Comparison of ENCODE assay signal across 9 mouse cellular contexts in the genomic region with DNA sequence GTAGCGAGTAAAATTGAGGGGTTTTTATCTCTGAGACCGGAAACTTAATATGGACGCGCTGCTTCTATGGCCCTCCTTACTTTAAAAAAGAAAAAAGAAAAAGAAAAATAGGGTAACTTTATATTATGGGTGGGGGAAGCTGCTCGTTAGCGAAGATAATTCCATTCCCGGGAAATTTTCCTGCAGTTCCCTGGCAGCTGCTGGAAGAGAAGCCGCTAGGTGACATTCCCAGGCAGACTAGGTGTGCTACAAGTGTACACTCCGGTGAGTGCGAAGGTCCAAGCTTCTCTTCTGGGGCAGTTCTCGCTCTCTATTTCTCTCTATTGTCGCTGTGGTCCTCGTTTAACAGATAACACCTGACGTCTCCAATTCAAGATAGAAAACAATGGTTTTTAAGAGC. TPM values are rescaled to one million over a fixed set of nuclear protein-coding genes. Genes with fewer than 3 reads are reported as not detected.
DNase-seq lines count a peak whose midpoint lies in the region; ATAC-seq and TF ChIP-seq lines count a peak whose summit lies in the region.
"Had no signal": no experiment of that assay in that cellular context is flagged by ENCODE, and none has a peak within 500 bp of the region (broad histone marks: within the 10 kb centered on the region; RNA-seq: fewer than 3 reads in every experiment).

No protein-coding gene starts in this region.

- H3K4me3 ChIP-seq in embryonic facial prominence, embryonic 13.5 days: peak overlapping the region; percentile 77
- peak overlapping the region; percentile 57 for H3K4me3 ChIP-seq in intestine, embryonic 15.5 days (replicated peaks)
- peak overlapping the region; percentile 86 for H3K4me3 ChIP-seq in myocyte

- H3K9me3 ChIP-seq in embryonic facial prominence, embryonic 13.5 days: no peaks in the 10 kb centered on the region
- no peaks in the 10 kb centered on the region for H3K9me3 ChIP-seq in intestine, embryonic 15.5 days

- peak overlapping the region; percentile 59 for H3ac ChIP-seq in myocyte (ENCODE audit: control insufficient read depth, insufficient read length)

- WGBS in embryonic facial prominence, embryonic 13.5 days: 3% methylated on average over 14 of the region's 14 CpGs
- WGBS in intestine, embryonic 15.5 days: 6% methylated on average over 14 of the region's 14 CpGs

- H3K9ac ChIP-seq in embryonic facial prominence, embryonic 13.5 days: peak overlapping the region; percentile 83
- H3K9ac ChIP-seq in intestine, embryonic 15.5 days: 0 out of 2 replicates have a peak overlapping the region, but pooled peaks have one; percentile 51

- no peaks in the 10 kb centered on the region for H3K27me3 ChIP-seq in embryonic facial prominence, embryonic 13.5 days
- no peaks in the 10 kb centered on the region; the same call in 1 of the 2 replicates for H3K27me3 ChIP-seq in intestine, embryonic 15.5 days (replicated peaks)
- H3K27me3 ChIP-seq in myocyte (ENCODE audit: control insufficient read depth, insufficient read depth, insufficient read length): no peaks in the 10 kb centered on the region

- TF ChIP-seq POLR2A in myocyte (IDR thresholded peaks at IDR 0.05; ENCODE audit: insufficient read length, low read depth): no peak

- peak; percentile 8 for DNase-seq in kidney, adult 9 months
- DNase-seq in kidney, postnatal 36 days: no peak
- no peak for DNase-seq in thymus, postnatal 4 days
- no peak for DNase-seq in T-cell, adult 2 months (ENCODE audit: low spot score)
- no peak for DNase-seq in embryo, embryonic 10.5 days (ENCODE audit: low spot score)
- DNase-seq: cerebellum, adult 11-12 months had no signal

- ATAC-seq in embryonic facial prominence, embryonic 13.5 days (ENCODE audit: insufficient number of reproducible peaks, insufficient read depth, low FRiP score, low TSS enrichment, low read depth): no peak
- ATAC-seq in intestine, embryonic 15.5 days: no peak

- H3K36me3 ChIP-seq in embryonic facial prominence, embryonic 13.5 days: no peaks in the 10 kb centered on the region
- H3K36me3 ChIP-seq in intestine, embryonic 15.5 days: no peaks in the 10 kb centered on the region
- no peaks in the 10 kb centered on the region for H3K36me3 ChIP-seq in myocyte (ENCODE audit: control insufficient read depth, insufficient read depth)

- H3K79me2 ChIP-seq in myocyte (ENCODE audit: control insufficient read depth, insufficient read depth): peaks cover 49% of the 10 kb centered on the region

- peaks cover 48% of the 10 kb centered on the region for H3K4me1 ChIP-seq in embryonic facial prominence, embryonic 13.5 days
- peaks cover 2% of the 10 kb centered on the region; the same call in 1 of the 2 replicates for H3K4me1 ChIP-seq in intestine, embryonic 15.5 days (replicated peaks)

- H3K27ac ChIP-seq in embryonic facial prominence, embryonic 13.5 days: peak overlapping the region; percentile 83; the same call in 1 of the 2 replicates
- no peak overlapping the region for H3K27ac ChIP-seq in intestine, embryonic 15.5 days

- H3K4me2 ChIP-seq in embryonic facial prominence, embryonic 13.5 days: peak overlapping the region; percentile 79
- H3K4me2 ChIP-seq in intestine, embryonic 15.5 days (replicated peaks): peak overlapping the region; percentile 93
- peak overlapping the region; percentile 96 for H3K4me2 ChIP-seq in myocyte (ENCODE audit: low read depth)

TF ChIP-seq in myocyte, 11 proteins besides CTCF, POLR2A, EP300 and RAD21:
- TF ChIP-seq MYOD1 (IDR thresholded peaks at IDR 0.05; ENCODE audit: control insufficient read depth in 1 of 3, insufficient read length in 2 of 3, low read depth in 2 of 3) (no peak), MAX (IDR thresholded peaks at IDR 0.05; ENCODE audit: low read depth) (no peak), REST (IDR thresholded peaks at IDR 0.05; ENCODE audit: insufficient read depth, insufficient read length) (no peak), TCF3 (IDR thresholded peaks at IDR 0.05; ENCODE audit: insufficient read length, low read depth) (no peak), TCF12 (IDR thresholded peaks at IDR 0.05; ENCODE audit: insufficient read depth, poor library complexity, severe bottlenecking) (no peak), SRF (IDR thresholded peaks at IDR 0.05; ENCODE audit: control insufficient read depth, insufficient read length, low read depth) (no peak), CEBPB (IDR thresholded peaks at IDR 0.05; ENCODE audit: insufficient read depth, poor library complexity, severe bottlenecking) (no peak), E2F4 (IDR thresholded peaks at IDR 0.05; ENCODE audit: insufficient read depth) (no peak), USF1 (IDR thresholded peaks at IDR 0.05; ENCODE audit: low read depth) (no peak)

RNA-seq across cellular contexts. Expression of gene Tiam2, which starts 1.0 kb away (rescaled TPM):
- polyA plus RNA-seq in embryonic facial prominence, embryonic 13.5 days (2015; fragmentation: Nextera tagmentation; extraction: Ambion mirVana): 25.2 and 31.8 TPM in 2 replicates
- polyA plus RNA-seq in intestine, embryonic 15.5 days (2015; fragmentation: Nextera tagmentation; extraction: Ambion mirVana): 3.4 and 3.8 TPM in 2 replicates
- polyA plus RNA-seq in myocyte (2012; fragmentation: generic; extraction: Trizol): 7.8 TPM
